Mouse (Mus musculus): ENCODE measurements around the gene Gdf15. TPM values are rescaled to one million over a fixed set of nuclear protein-coding genes. Genes with fewer than 3 reads are reported as not detected.

Gdf15 gene
- polyA plus RNA-seq, 1 experiment from 2014 or later, result 0.17 TPM

- H3K36me3 ChIP-seq (ENCODE audit: control insufficient read depth, insufficient read depth, low read length), result peaks cover 9% of the 10 kb centered on the region; the same call in 1 of the 2 replicates
- H3K27ac ChIP-seq (ENCODE audit: low read length), result no peak overlapping the region
- WGBS, result 55% methylated on average over 17 of the region's 17 CpGs
- H3K4me1 ChIP-seq (ENCODE audit: control insufficient read depth, insufficient read depth, low read length), result peaks cover 32% of the 10 kb centered on the region
- no peak overlapping the region for H3K4me3 ChIP-seq (ENCODE audit: low read depth, low read length)
- no peak for ATAC-seq (ENCODE audit: insufficient number of reproducible peaks, insufficient read depth, low FRiP score, low read depth)
- no peak overlapping the region for H3K9ac ChIP-seq (replicated peaks; ENCODE audit: low read depth, low read length)
- no peaks in the 10 kb centered on the region for H3K27me3 ChIP-seq (ENCODE audit: control insufficient read depth, insufficient read depth, low read length)
- no peak overlapping the region for H3K4me2 ChIP-seq (replicated peaks; ENCODE audit: low read depth, low read length)
- no peaks in the 10 kb centered on the region for H3K9me3 ChIP-seq (ENCODE audit: control insufficient read depth, low read depth, low read length)
These were observed 13.4 kb upstream of the Gdf15 start for GRCm38 (mm10) chr8:70645501-70646224.

GRCm38 (mm10) chr8:70644065-70644464 is 11.8 kb upstream of the Gdf15 start:
- no peaks in the 10 kb centered on the region for H3K9me3 ChIP-seq (ENCODE audit: control insufficient read depth, low read depth, low read length)
- no peak overlapping the region for H3K9ac ChIP-seq (replicated peaks; ENCODE audit: low read depth, low read length)
- H3K27ac ChIP-seq (ENCODE audit: low read length), result no peak overlapping the region
- no peak overlapping the region for H3K4me2 ChIP-seq (replicated peaks; ENCODE audit: low read depth, low read length)
- H3K4me3 ChIP-seq (ENCODE audit: low read depth, low read length), result no peak overlapping the region
- H3K36me3 ChIP-seq (ENCODE audit: control insufficient read depth, insufficient read depth, low read length), result no peaks in the 10 kb centered on the region
- H3K4me1 ChIP-seq (ENCODE audit: control insufficient read depth, insufficient read depth, low read length), result peaks cover 24% of the 10 kb centered on the region; the same call in 1 of the 2 replicates
- ATAC-seq (ENCODE audit: insufficient number of reproducible peaks, insufficient read depth, low FRiP score, low read depth), result no peak
- H3K27me3 ChIP-seq (ENCODE audit: control insufficient read depth, insufficient read depth, low read length), result no peaks in the 10 kb centered on the region
- 79% methylated on average over 2 of the region's 2 CpGs for WGBS

GRCm38 (mm10) chr8:70643019-70643418 is 10.8 kb upstream of the Gdf15 start:
- H3K4me2 ChIP-seq (replicated peaks; ENCODE audit: low read depth, low read length), result no peak overlapping the region
- H3K4me1 ChIP-seq (ENCODE audit: control insufficient read depth, insufficient read depth, low read length), result peaks cover 18% of the 10 kb centered on the region; the same call in 1 of the 2 replicates
- no peaks in the 10 kb centered on the region for H3K9me3 ChIP-seq (ENCODE audit: control insufficient read depth, low read depth, low read length)
- no peak overlapping the region for H3K4me3 ChIP-seq (ENCODE audit: low read depth, low read length)
- no peaks in the 10 kb centered on the region for H3K27me3 ChIP-seq (ENCODE audit: control insufficient read depth, insufficient read depth, low read length)
- no peaks in the 10 kb centered on the region for H3K36me3 ChIP-seq (ENCODE audit: control insufficient read depth, insufficient read depth, low read length)
- ATAC-seq (ENCODE audit: insufficient number of reproducible peaks, insufficient read depth, low FRiP score, low read depth), result no peak
- H3K27ac ChIP-seq (ENCODE audit: low read length), result no peak overlapping the region
- 58% methylated on average over 3 of the region's 3 CpGs for WGBS
- no peak overlapping the region for H3K9ac ChIP-seq (replicated peaks; ENCODE audit: low read depth, low read length)

GRCm38 (mm10) chr8:70638752-70639151 is 6.5 kb upstream of the Gdf15 start:
- H3K4me1 ChIP-seq (ENCODE audit: control insufficient read depth, insufficient read depth, low read length), result peaks cover 17% of the 10 kb centered on the region; the same call in 1 of the 2 replicates
- H3K36me3 ChIP-seq (ENCODE audit: control insufficient read depth, insufficient read depth, low read length), result no peaks in the 10 kb centered on the region
- no peak overlapping the region for H3K4me2 ChIP-seq (replicated peaks; ENCODE audit: low read depth, low read length)
- WGBS, result 65% methylated on average over 9 of the region's 9 CpGs
- H3K9ac ChIP-seq (replicated peaks; ENCODE audit: low read depth, low read length), result no peak overlapping the region
- no peak overlapping the region for H3K27ac ChIP-seq (ENCODE audit: low read length)
- H3K9me3 ChIP-seq (ENCODE audit: control insufficient read depth, low read depth, low read length), result no peaks in the 10 kb centered on the region
- no peaks in the 10 kb centered on the region for H3K27me3 ChIP-seq (ENCODE audit: control insufficient read depth, insufficient read depth, low read length)
- no peak overlapping the region for H3K4me3 ChIP-seq (ENCODE audit: low read depth, low read length)
- no peak for ATAC-seq (ENCODE audit: insufficient number of reproducible peaks, insufficient read depth, low FRiP score, low read depth)

- Histone ChIP-seq H3K36me3 (ENCODE audit: control insufficient read depth, insufficient read depth, low read length) (no peaks in the 10 kb centered on the region), H3K4me3 (ENCODE audit: low read depth, low read length) (no peak overlapping the region), H3K4me2 (replicated peaks; ENCODE audit: low read depth, low read length) (no peak overlapping the region), H3K9me3 (ENCODE audit: control insufficient read depth, low read depth, low read length) (no peaks in the 10 kb centered on the region), H3K27me3 (ENCODE audit: control insufficient read depth, insufficient read depth, low read length) (no peaks in the 10 kb centered on the region), H3K27ac (ENCODE audit: low read length) (no peak overlapping the region), H3K4me1 (ENCODE audit: control insufficient read depth, insufficient read depth, low read length) (peaks cover 17% of the 10 kb centered on the region; the same call in 1 of the 2 replicates), H3K9ac (replicated peaks; ENCODE audit: low read depth, low read length) (no peak overlapping the region)
- WGBS, result 58% methylated on average over 8 of the region's 8 CpGs
- no peak for ATAC-seq (ENCODE audit: insufficient number of reproducible peaks, insufficient read depth, low FRiP score, low read depth)
These were observed 4.6 kb upstream of the Gdf15 start for GRCm38 (mm10) chr8:70636838-70637237.

GRCm38 (mm10) chr8:70635527-70635926 is 3.3 kb upstream of the Gdf15 start:
- no peak for ATAC-seq (ENCODE audit: insufficient number of reproducible peaks, insufficient read depth, low FRiP score, low read depth)
- Histone ChIP-seq H3K9me3 (ENCODE audit: control insufficient read depth, low read depth, low read length) (no peaks in the 10 kb centered on the region), H3K4me1 (ENCODE audit: control insufficient read depth, insufficient read depth, low read length) (peaks cover 30% of the 10 kb centered on the region), H3K4me2 (replicated peaks; ENCODE audit: low read depth, low read length) (no peak overlapping the region), H3K27ac (ENCODE audit: low read length) (no peak overlapping the region), H3K27me3 (ENCODE audit: control insufficient read depth, insufficient read depth, low read length) (no peaks in the 10 kb centered on the region), H3K4me3 (ENCODE audit: low read depth, low read length) (no peak overlapping the region), H3K9ac (replicated peaks; ENCODE audit: low read depth, low read length) (no peak overlapping the region), H3K36me3 (ENCODE audit: control insufficient read depth, insufficient read depth, low read length) (no peaks in the 10 kb centered on the region)
- WGBS, result 86% methylated on average over 6 of the region's 6 CpGs

- no peak for ATAC-seq (ENCODE audit: insufficient number of reproducible peaks, insufficient read depth, low FRiP score, low read depth)
- H3K4me1 ChIP-seq (ENCODE audit: control insufficient read depth, insufficient read depth, low read length), result peaks cover 35% of the 10 kb centered on the region
These were observed 1.8 kb upstream of the Gdf15 start for GRCm38 (mm10) chr8:70634066-70634465.

GRCm38 (mm10) chr8:70631436-70631835 is 820 bp downstream of the Gdf15 start:
- no peak overlapping the region for H3K27ac ChIP-seq (ENCODE audit: low read length)
- no peak overlapping the region for H3K4me3 ChIP-seq (ENCODE audit: low read depth, low read length)
- no peaks in the 10 kb centered on the region for H3K9me3 ChIP-seq (ENCODE audit: control insufficient read depth, low read depth, low read length)
- WGBS, result 16% methylated on average over 24 of the region's 24 CpGs
- no peak for ATAC-seq (ENCODE audit: insufficient number of reproducible peaks, insufficient read depth, low FRiP score, low read depth)
- 0 out of 2 replicates have a peak overlapping the region, but pooled peaks have one; percentile 14 for H3K4me2 ChIP-seq (replicated peaks; ENCODE audit: low read depth, low read length)
- H3K27me3 ChIP-seq (ENCODE audit: control insufficient read depth, insufficient read depth, low read length), result no peaks in the 10 kb centered on the region
- H3K4me1 ChIP-seq (ENCODE audit: control insufficient read depth, insufficient read depth, low read length), result peaks cover 24% of the 10 kb centered on the region
- H3K36me3 ChIP-seq (ENCODE audit: control insufficient read depth, insufficient read depth, low read length), result no peaks in the 10 kb centered on the region
- no peak overlapping the region for H3K9ac ChIP-seq (replicated peaks; ENCODE audit: low read depth, low read length)

More at GRCm38 (mm10) chr8:70634066-70634465, 1.8 kb upstream of the Gdf15 start:
- Histone ChIP-seq H3K9me3 (ENCODE audit: control insufficient read depth, low read depth, low read length) (no peaks in the 10 kb centered on the region), H3K4me3 (ENCODE audit: low read depth, low read length) (no peak overlapping the region), H3K36me3 (ENCODE audit: control insufficient read depth, insufficient read depth, low read length) (no peaks in the 10 kb centered on the region), H3K27ac (ENCODE audit: low read length) (no peak overlapping the region), H3K9ac (replicated peaks; ENCODE audit: low read depth, low read length) (no peak overlapping the region), H3K4me2 (replicated peaks; ENCODE audit: low read depth, low read length) (no peak overlapping the region), H3K27me3 (ENCODE audit: control insufficient read depth, insufficient read depth, low read length) (no peaks in the 10 kb centered on the region)
- 52% methylated on average over 6 of the region's 6 CpGs for WGBS

Data from stomach, embryonic 14.5 days (tissue).